Mouse (Mus musculus): ENCODE data around the gene Dph1.

Gene Dph1

DNA sequence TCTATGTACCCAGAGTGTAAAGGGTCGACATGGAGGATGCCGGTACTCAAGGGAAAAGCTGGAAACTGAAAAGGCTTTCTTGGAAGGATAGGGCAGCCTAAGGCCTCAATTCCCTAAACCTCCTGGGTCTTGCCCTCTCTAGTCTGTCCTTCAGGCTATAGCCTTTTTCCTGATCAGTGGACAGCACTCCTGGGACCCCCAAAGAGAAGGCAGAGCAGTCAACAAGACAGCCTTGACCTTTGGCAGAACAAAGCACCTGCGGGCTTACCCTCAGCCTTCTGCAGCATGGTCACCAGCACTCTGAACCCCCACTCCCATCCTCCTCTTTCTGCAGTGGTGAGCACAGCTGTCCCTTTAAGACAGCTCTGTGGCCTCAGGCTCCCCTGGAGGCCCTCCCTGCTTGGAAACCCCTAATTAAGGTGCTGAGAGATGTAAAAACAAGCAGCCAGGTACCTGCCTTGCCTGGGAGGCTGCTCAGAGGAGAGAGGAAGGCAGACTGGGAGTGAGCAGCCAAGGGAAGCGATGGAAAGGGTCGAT lies at the start of gene Dph1:
Gene Dph1 (minus strand): TSS at position 337 of the 537 bp plus-strand sequence.
- DNase-seq = peak; percentile 59

DNA sequence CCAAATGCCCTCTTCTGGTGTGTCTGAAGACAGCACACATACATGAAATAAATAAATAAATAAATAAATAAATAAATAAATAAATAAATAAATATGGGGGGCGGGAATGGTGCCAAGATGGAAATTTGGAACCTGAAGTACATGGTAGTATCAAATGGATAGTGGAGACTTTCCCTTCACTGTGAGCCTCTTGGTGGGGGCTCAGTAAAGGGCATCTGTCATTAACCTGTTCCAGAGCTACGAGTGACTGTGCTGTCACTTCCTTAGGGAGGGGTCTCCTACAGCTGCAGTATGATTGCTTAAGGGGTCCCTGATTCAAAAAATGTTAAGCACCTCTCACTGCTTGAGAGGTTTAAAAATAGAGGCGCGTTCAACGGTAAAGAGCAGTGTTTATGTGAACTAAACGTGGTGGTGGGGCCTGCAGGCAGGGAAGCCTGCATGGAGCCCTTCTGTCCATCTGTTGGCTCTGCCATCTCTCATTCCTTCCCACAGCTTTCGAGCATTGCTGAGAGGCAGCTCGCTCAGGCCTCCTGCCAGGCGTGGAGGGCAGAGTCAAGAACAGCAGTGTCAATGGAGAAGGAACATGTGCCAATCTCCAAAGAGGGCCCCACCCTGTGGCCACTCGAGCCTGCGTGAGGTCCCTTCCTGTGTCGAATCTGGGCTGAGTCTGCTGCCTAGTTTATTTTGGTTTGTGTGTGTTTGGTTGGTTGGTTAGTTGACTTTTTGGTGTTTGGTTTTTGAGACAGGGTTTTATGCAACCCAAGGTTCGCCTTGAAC lies 49.3 kb upstream of the Dph1 start:
- DNase-seq = peak; percentile 96

DNA sequence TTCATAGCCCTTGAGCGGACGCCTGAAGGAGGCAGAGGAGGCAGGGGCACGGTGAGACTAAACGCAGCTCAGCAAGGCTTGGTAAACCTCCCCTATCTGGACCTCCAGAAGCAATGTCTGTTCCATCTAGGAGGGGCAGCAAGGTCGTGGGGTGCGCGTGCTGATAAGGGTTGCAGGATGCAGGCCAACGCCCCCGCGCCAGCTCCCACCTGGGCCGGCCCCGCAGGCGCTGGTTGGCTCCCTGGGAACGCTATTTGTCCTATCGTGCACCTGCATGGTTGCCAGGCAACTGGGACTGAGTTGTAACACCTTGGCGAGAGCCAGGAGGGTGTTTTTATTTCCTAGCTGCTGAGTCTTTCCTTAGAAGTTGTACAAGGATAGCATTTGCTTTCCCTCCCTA lies 43.7 kb upstream of the Dph1 start:
- DNase-seq = peak; percentile 73

DNA sequence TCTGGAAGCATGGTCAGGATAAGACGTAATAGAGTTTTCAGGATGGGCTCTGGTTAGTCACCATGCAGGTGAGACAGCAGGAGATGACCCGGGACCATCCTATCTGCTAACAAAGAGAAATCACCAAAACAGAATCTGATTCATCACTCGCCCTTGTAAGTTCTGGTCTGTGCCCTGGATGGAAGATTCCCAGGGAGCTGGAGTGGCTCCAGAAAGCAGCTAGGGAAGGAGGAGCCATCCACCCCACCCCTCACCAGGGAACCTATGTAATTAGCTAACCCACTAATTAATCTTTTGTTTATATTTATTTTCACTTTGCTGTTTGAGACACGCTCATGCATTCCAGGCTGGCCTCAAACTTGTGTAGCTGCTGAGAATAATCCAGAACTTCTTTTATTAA lies 41.4 kb upstream of the Dph1 start:
- peak; percentile 52 for DNase-seq

DNA sequence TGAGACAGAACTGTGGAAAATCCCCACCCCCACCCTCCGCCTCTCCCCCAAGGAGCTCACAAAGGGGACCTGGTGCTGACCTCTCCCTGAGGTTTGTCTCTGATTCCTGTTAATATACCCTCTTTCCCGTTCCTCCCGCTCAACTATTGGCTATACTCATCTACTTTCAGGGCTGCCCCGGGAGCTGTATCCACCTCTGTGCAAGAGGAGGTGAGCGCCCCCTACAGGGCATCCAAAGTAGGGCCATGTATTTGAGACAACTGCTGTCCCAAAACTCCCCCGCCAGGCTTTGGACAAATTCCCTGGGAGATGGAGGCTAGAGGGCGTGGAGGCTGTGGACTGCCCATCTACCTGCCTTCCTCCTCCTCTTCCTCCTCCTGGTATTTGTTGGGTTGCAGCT lies 40.7 kb upstream of the Dph1 start:
- DNase-seq = peak; percentile 84

DNA sequence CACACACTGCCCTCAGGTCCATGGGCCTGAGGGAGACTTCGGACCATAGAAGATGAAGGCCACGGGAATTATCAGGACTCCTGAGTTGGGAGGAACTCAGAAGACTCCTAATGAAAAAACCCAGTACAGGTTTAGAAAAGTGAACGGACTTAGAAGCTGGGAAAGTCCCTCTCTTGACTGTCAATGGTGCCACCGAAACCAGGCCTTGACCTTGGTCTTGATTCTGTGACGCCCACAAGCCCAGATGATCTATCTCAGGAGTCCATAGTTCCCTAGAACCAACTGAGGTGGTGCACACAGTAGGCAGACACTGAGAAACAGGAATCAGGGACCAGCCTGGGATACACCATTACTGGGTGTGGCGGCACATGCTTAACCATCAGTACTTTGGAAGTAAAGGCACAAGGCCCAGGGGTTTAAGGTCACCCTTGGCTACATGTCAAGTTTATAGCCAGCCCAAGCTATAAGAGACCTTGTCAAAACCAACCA lies 39.3 kb upstream of the Dph1 start:
- peak; percentile 29 for DNase-seq

DNA sequence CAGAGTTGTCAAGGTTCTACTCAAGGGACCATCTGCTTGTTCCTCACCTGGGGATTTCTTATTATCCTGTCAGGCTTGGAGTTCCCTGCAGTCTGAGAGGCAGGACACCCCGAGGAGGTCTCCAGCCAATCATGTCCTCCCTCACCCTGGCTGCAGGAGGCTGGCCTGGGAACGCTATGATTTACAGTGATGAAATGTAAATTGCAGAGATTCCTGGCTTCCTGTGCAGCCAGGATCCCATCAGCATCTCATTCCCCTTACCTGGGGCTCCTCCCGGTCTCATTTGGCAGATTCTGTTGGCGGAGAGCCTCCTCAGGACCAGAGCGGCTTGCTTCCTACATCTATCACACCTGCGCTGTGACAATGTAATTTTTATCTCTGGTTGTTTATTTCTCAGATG lies 38.2 kb upstream of the Dph1 start:
- DNase-seq = peak; percentile 66

DNA sequence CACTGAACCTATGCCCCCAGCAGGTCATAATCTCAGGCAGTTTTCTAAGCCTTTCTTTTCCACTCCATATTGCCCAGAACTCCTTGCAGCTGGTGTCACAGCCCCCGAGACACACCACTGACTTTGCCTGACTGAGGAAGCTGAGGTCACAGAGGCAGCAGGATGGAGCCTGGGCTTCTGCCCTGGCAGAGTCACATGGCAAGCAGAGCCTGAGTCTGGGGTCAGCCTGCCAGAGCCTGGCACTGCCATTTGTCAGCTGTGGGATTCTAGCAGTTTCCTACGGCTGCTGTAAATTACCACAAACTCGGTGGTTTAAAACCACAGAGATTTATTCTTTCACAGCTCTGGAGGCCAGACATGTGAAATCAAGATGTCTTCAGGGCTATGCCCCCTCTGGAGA lies 36.6 kb upstream of the Dph1 start:
- no peak for DNase-seq

DNA sequence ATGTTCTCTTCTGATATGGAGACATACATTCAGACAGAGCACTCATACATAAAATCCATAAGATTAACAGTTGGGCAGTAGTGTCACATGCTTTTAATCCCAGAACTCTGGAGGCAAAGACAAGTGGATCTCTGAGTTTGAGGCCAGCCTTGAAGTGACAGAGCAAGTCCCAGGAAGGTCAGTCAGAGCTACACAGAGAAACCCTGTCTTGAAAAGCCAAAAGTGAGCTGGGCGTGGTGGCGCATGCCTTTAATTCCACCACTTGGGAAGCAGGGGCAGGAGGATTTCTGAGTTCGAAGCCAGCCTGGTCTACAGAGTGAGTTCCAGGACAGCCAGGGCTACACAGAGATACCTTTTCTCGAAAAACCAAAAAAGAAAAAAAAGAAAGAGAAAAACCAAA lies 33.8 kb upstream of the Dph1 start:
- DNase-seq = no peak

DNA sequence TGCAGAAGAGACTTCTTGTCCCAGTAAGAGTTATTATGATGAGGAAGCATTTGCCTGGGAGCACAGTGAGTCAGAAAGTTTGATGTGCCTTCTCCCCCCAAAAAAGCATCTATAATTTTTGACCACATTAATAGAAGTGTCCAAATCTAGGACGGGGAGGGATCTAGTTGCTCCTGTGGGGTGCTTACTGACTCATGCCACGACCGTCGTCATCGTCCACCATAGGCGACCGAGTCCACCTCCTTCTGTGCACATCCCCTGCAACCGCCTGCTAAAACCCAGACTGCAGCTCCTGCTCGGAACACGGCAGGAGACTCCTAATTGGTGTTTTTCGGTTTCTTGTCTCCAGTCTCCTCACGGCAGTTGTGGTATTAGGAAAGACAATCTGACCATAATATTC lies 33.0 kb upstream of the Dph1 start:
- DNase-seq = no peak

DNA sequence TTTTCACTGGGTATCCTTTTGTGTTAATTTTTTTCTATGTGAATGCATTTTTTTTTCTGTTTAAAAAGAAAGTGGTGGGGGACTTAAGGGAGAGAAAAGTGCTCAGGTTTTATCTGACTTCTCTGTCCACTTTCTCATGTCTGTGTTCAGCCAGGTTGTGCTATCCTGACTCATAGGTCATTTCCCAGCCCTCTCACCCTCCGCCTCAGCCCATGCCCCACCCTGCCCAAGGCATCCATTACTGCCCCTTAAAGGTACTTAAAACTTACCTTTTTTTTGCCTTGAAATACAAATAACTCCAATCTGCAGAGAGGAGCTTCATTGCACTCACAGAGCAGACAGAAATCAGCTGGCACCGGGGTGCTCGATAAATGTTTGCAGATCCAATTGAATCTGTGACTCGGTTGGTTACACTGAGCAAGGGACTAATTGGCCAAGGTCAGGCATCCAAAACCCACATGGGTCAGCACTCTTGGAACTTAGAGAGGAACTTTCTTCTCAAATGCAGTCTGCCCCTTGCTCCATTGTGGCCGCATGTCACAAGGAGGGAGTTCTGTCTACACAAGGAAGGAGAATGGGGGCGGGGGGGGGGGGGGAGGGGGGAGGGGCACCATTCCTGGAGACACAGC lies 29.6 kb upstream of the Dph1 start:
- DNase-seq = no peak

DNA sequence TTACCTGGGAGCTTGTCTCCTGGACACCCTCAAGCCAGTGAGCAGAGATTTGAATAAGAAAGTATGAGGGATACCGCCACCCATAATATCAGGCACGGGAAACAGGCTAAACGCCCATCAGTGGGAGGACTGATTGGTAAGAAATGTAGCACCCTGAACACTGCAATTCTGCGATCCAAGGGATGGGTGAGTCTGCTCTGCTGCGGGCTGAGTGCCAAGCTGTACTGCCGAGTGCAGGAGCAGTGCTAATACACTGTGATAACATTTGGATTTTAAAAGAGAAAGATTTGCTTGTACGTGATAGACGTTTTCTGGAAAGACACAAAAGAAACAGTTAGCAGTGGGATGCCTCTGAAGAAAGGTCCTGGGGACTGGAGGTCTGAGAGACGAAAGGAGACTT lies 29.1 kb upstream of the Dph1 start:
- DNase-seq = no peak

DNA sequence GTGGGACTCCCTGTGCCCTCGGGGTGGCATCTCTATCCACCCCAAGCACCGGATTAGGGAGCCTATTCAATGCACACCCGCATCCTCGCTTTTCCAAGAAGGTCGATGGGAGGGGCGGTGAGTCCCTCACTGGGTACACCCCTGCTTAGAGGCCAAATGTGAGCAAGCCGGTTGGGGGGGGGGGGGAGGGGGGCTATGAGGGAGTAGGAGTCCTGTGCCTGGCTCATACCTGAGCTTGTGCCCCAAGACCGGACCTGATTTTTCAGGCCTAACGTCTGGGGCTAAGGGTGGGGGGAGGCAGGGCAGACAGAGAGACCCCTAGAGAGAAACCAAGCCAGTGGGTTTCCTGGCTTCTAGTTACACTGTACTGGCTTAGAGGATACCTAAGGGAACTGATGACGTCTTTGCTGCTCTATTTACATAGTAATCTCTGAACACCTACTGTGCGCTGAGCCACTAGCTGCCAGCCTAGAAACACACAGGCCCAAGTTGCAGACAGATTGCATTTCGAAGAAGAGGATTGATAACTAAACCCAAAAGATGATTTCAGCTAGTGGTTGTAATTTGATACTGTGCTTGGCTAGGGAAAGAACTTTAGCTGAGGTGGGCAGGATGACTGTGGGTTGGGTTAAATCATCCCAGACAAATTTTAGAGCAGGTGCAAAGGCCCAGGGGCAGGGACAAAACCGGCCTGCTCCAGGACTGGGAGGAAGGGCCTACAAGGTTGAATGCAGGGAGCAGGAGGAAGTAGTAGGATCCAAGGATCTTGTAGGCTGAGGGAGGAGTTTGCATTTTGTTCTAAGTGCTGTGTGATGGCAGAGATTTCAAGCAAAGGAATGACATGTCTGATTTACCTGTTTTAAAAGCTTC lies 23.3 kb upstream of the Dph1 start:
- no peak for DNase-seq

DNA sequence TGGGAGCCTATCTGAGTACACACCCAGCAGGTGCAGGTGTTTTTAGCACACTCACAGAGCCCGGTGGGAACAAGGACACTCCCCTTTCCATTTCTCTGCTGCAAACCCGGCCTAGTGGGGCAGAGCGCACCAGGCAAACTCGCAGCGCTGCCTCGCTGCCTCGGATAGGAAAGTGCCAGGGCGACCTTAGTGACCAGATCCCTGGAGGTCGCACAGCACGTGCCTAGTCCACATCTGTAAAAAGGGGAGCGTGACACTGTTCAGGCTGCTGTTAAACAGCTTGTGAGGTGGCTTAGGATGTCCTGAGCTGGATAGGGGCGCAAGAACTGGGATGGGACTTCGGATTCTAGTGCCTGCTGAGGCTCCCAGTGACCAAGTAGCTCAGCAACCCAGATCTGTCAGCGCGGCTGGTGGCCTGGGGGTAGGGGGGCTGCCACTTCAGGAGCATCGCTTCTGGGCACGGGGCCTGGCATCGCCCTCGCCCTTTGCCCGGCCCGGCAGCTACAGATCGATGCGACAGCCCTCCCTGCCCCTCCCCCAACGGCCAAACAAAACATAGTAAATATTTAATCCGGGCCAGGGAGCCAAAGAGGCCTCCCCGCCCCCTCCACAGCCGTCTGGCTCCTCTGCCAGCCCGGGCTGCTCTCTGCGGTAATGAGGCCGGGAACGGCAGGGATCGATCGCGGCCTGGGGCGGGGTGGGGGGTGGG lies 22.5 kb upstream of the Dph1 start:
- DNase-seq = peak; percentile 79

DNA sequence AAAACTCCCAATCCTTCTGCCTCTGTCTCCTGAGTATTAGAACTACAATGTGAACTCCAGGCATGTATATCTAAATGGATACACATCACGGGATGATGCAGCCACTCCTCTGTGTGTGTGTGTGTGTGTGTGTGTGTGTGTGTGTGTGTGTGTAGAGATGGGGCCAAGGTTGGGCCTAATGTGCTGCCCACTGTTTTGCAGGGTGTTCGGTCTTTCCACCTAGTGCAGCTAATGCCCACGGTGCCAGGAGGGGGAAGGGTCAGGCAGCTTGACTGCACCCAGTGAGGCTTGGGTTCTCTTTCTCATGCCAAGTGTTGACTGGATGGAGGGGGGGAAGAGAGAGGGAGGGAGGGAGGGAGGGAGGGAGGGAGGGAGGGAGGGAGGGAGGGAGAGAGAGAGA lies 21.8 kb upstream of the Dph1 start:
- DNase-seq = peak; percentile 74

DNA sequence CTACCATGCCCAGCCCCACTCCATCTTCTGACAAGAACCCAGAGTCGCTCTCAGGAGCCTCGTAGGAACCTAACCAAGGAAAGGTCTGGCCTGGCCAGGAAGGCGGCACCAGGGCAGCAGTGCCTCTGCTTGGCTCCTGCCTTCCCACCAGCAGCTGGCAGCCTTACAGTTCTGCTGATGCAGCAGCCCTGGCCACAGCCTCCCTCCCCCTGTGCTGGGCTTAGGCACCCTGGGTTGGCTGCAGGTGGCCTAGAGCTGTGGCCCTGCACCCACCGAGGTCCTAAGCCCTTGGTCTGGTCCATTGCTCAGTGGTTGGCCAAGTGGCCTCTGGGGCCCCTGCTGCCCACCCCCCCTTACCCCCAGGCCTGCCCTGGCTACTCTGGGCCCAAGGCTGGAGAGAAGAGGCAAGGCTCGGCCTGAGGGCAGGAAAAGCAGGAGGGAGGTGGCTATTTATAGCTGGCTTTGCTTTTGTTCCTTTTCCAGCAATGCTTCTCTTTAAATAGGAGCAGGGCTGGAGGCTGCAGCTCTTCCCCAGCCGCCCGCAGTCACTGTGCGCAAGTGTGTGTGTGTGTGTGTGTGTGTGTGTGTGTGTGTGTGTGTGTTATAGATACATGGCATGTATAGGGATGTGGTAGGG lies 21.1 kb upstream of the Dph1 start:
- peak; percentile 78 for DNase-seq

DNA sequence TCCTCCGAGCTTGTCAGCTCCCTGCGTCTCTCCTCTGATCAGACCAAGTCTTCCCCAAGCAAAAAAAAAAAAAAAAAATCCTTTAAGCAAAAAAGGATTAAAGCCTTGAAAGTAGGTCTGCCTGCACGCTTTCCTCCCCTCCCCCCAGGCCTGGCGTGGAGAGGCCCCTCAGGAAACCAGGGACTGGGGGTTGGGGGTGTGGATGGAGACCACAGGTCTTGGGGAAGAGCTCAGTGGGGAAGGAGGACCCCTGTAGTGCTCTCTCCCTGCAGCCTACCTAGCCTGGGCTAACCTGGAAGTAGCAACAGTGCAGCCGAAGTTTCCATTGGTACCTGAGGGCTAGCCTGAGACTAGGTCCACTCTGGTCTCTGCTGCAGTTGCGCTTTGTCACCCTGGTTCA lies 19.7 kb upstream of the Dph1 start:
- DNase-seq = peak; percentile 58

DNA sequence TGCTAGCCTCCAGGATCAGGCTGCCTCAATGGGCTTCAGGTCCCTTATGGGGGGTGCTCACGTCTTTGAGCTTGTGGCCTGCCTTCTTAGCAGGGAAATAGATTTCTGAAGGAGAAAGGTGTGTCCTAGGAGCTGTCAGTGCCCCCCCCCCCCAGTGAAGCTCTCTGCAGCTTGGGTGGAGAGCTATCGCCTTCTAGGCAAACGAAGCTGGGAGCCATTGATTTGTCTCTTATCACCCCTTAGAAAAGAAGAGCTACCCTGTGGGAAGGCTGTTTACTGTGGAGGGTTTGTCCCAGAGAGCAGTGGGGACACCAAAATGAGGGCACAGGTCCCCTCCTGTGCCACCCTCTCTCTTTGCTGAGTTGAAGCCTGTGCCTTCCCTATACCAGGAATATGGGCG lies 19.1 kb upstream of the Dph1 start:
- DNase-seq = no peak

DNA sequence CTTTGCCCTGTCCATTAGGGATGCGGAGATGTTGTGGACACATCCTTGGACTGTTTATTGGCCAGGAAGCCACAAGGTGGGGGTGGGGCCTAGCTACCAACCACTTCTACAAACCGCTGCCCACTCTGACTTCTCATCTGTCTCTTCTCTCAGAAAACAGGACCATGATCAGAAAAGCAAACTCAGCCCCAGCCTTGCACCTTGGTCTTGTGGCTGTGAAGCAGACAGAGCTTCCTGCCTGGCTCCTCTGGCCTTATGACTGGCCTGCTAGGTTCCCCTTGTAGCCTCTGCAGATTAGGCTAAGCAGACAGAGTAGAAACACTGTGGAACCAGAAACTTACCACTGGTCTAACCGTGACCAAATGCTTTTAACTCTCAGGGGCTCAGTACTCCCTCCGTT lies 18.3 kb upstream of the Dph1 start:
- peak; percentile 31 for DNase-seq

DNA sequence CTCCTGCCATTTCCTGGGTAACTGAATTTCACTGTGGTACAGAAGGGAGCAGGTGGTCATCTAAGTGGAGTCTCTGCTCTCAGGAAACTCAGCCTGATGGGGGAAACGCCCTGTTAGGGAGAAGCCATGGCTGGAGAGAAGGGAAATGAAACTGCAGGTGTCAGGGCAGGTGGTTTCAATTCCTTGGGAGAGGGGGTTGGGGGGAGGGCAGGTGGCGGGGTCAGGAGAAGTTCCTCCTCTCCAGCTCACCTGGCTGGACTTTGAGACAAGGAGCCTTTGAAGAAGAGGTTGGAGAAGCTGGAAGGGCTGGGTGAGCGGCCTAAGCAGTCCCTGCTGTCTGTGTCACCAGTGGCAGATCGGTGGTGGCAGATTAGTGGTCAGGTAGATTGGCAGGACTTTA lies 15.3 kb upstream of the Dph1 start:
- DNase-seq = peak; percentile 44

DNA sequence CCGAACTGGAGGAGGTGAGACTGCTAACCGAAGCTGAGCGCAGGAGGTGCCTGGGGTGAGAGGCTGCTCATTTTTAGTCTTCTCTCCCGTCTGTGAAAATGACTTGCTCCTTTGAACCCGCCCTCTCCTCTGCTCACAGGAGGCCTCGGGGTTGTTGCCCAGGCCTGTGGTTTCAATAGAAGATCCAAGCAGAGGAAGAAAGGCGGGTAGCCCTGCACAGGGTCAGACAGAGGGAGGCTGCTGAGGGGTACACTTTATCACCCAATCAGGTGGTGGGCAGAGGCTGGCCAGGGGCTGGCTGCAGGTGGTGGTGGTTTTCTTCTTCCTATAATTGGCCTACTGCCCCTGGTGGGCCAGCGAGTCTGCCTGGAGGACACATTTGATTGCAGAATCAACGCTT lies 13.4 kb upstream of the Dph1 start:
- DNase-seq = no peak

DNA sequence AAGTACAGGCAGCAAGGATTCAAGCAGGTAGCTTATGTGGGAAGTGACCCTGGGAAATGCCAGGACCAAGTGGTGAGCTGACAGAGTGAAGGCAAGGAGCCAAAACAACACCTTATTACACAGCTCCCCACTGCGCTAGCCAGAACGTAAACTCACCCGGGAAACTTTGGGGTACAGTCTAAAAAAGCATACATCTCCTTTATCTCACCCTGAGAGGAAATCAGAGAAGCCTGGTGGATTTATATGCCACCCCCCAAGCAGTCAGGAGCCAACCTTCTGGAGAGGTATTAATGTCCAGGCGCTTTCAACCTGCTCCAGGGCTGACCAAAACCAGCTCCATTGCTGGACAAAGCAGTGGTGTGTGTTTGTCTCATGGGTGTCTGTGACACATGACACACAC lies 12.9 kb upstream of the Dph1 start:
- peak; percentile 70 for DNase-seq

Data from cerebellum, adult 9-11 months (tissue).